Mouse (Mus musculus) spleen, adult 2 months (tissue): Measurements from ENCODE around the gene Tacc2.

ENCODE experiments used
- CTCF ChIP-seq: fragments of 200-500 bp; IDR thresholded peaks from 2 replicates; pipeline ENCODE4 v1.5.1; 2011; ENCODE audit warnings: mild to moderate bottlenecking, inconsistent platforms; ENCODE audit not compliant: insufficient read depth, insufficient read length, insufficient replicate concordance; ENCODE audit errors: extremely low read depth
- POLR2A ChIP-seq: fragments of 200-500 bp; IDR thresholded peaks from 2 replicates; pipeline ENCODE4 v1.6.1; 2011; ENCODE audit warnings: low read depth, low read length, inconsistent platforms

- no peak for TF ChIP-seq CTCF
- TF ChIP-seq POLR2A = no peak
These were observed 203.7 kb downstream of the Tacc2 start for GRCm38 (mm10) chr7:130780866-130781419.
